Mouse (Mus musculus): ENCODE data around the gene Smim20.

The Smim20 gene

GRCm38 (mm10) chr5:53266181-53266580 lies 702 bp upstream of the Smim20 start:
- no peak for DNase-seq (ENCODE audit: low read depth)

GRCm38 (mm10) chr5:53268095-53268692 lies 1.3 kb downstream of the Smim20 start:
- DNase-seq (ENCODE audit: low read depth): peak; percentile 18

GRCm38 (mm10) chr5:53269799-53270198 lies 2.9 kb downstream of the Smim20 start:
- no peak for DNase-seq (ENCODE audit: low read depth)

- DNase-seq (ENCODE audit: low read depth): peak; percentile 25
These were observed 4.2 kb downstream of the Smim20 start for GRCm38 (mm10) chr5:53270947-53271711.

GRCm38 (mm10) chr5:53272626-53273025 lies 5.7 kb downstream of the Smim20 start:
- no peak for DNase-seq (ENCODE audit: low read depth)

GRCm38 (mm10) chr5:53273699-53274430 lies 7.0 kb downstream of the Smim20 start:
- DNase-seq (ENCODE audit: low read depth): no peak

- DNase-seq (ENCODE audit: low read depth): peak; percentile 19
These were observed 8.0 kb downstream of the Smim20 start for GRCm38 (mm10) chr5:53274811-53275355.

GRCm38 (mm10) chr5:53275376-53275775 lies 8.5 kb downstream of the Smim20 start:
- DNase-seq (ENCODE audit: low read depth): no peak

GRCm38 (mm10) chr5:53276470-53277022 lies 9.7 kb downstream of the Smim20 start:
- DNase-seq (ENCODE audit: low read depth): no peak

- DNase-seq (ENCODE audit: low read depth): no peak
These were observed 10.9 kb downstream of the Smim20 start for GRCm38 (mm10) chr5:53277716-53278263.

- DNase-seq (ENCODE audit: low read depth): no peak
These were observed 12.4 kb downstream of the Smim20 start for GRCm38 (mm10) chr5:53279216-53279813.

GRCm38 (mm10) chr5:53282487-53282886 lies 15.6 kb downstream of the Smim20 start:
- no peak for DNase-seq (ENCODE audit: low read depth)

- DNase-seq (ENCODE audit: low read depth): no peak
These were observed 19.5 kb downstream of the Smim20 start for GRCm38 (mm10) chr5:53286406-53286805.

GRCm38 (mm10) chr5:53289438-53289837 lies 22.6 kb downstream of the Smim20 start:
- no peak for DNase-seq (ENCODE audit: low read depth)

- no peak for DNase-seq (ENCODE audit: low read depth)
These were observed 27.7 kb downstream of the Smim20 start for GRCm38 (mm10) chr5:53294627-53295026.

- no peak for DNase-seq (ENCODE audit: low read depth)
These were observed 30.1 kb downstream of the Smim20 start for GRCm38 (mm10) chr5:53296961-53297360.

GRCm38 (mm10) chr5:53301496-53301895 lies 34.6 kb downstream of the Smim20 start:
- no peak for DNase-seq (ENCODE audit: low read depth)

GRCm38 (mm10) chr5:53302895-53303670 lies 36.2 kb downstream of the Smim20 start:
- DNase-seq (ENCODE audit: low read depth): no peak

GRCm38 (mm10) chr5:53303941-53304340 lies 37.1 kb downstream of the Smim20 start:
- DNase-seq (ENCODE audit: low read depth): no peak

- no peak for DNase-seq (ENCODE audit: low read depth)
These were observed 38.1 kb downstream of the Smim20 start for GRCm38 (mm10) chr5:53304936-53305335.

- DNase-seq (ENCODE audit: low read depth): no peak
These were observed 40.0 kb downstream of the Smim20 start for GRCm38 (mm10) chr5:53306864-53307263.

Measured in 416B (cell line).